Mouse (Mus musculus): Measurements from ENCODE around the gene Klf13.

Klf13 gene

DNA sequence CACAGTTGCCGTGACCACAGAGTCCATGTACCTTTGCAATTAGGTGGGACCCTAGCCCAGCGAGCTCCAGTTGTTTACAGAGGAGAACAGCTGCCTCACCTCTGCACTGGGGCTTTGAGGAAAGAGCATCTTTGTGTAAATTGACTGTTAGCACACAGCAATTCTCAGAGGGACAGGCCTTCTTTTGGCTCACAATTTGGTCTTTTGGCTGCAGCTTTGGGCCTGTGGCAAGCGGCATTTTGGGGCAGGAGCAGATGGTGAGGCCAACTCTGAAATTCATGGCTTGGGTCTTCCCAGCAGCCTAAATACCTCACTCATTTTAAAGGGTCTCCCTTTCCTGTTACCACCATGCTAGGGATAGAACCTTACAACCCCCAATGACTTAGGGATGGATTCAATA lies 10.5 kb upstream of the Klf13 start:
- DNase-seq (ENCODE audit: low spot score in 2 of 2): no peak

DNA sequence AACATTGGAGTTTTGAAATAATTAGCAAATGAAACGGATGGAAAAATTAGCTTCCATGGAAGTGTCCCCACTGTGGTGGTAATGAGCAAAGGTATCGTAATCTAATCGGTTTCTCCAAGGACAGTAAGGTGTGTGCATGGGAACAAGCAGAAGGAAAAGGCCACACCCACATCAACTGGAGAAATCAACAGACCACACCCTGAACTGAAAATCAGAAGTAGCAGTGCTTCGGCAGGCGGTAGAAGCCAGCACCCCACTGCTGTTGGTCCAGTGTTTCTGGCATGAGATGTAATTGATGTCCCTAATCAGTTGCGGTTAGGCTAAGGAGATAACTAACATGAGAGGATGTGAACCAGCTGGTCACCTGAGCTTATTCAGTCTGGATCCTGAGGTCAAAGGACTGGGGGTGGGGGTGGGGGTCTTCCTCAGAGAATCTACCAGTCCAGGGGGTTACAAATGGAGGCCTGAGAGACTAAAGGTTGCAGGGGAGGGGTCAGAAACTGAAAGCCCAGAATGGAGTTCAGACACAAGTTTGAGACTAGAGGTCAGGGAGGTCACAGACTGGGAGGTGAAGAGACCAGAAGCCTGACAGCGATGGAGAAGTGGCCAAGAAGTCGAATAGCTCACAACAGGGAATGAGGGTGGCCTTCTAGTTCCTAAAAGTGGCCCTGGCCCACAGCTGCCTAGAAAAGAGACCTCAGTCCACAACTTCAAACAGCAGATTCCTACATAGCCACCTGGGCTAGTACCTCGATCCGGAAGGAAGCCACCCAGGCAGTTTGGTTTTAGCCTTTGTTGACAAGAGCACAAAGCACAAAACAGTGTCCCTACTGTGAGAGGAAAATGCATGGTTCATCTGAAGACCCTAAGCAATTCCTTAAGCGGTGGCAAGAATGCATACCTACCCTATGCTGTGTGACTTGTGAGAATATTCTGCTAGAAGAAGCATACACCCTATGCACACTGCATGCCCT lies 9.1 kb upstream of the Klf13 start:
- no peak for DNase-seq (ENCODE audit: low spot score in 2 of 2)

- DNase-seq (ENCODE audit: low spot score in 2 of 2): no peak
These were observed 5.2 kb upstream of the Klf13 start for GRCm38 (mm10) chr7:63943946-63944345.

DNA sequence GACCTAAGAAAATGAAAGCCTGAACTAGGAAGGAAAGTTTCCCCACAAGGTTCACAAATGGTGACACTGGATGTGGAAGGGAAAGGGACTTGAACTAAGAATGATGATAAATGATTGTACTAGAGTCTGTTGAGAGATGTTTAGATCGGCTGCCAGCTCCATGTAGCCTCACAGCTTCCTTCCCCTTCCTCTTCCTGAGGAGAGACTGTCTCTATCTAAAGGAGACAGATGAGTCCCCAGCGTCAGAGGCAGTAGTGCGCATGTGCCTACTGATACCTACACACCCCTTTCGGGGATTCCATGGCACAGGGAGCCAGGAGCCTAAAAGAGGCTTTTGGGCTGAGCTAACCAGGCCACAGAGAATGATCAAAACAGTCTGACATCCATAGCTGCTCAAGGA lies 2.8 kb upstream of the Klf13 start:
- peak; percentile 34 to 62 for DNase-seq (ENCODE audit: low spot score in 2 of 2)

DNA sequence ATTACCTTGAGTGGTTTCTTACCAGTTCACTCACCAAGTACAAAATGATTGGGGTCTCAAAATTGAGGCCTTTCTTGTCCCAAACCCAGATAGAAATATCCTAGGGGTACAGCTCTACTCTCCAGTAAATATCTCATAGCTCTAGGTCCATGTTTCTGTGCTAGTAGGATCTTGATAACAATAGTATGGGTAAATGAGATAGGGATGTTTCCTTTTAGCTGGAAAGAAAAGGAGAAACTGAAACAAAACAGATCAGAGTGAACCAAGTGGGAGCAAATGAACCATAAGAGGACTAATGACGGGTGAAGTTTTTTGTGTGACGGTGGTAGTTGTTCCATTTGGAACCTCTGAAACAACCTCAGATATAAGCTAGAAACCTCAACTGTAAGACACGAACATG lies 2.3 kb upstream of the Klf13 start:
- DNase-seq (ENCODE audit: low spot score in 2 of 2): no peak

DNA sequence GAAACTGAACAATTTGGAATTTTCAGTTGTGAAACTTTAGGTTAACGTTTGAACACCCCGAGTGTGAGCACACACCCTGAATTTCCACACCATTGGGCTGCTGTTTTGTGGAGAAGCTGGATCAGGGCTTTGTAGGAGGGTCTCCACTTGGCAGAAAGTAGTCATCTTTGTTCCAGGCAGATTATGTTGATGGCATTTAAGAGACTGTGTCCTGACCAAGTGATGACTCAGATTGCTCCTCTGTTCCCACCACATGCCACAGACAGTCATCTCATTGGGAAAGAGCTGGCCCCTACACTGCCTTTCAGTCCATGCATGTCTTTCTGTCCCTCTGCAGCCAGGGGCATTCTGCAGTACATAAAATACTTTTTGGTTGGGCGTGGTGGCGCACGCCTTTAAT lies 1.6 kb upstream of the Klf13 start:
- DNase-seq (ENCODE audit: low spot score in 2 of 2): no peak

GRCm38 (mm10) chr7:63939397-63939951 lies 759 bp upstream of the Klf13 start:
- peak in 1 of 2 experiments; percentile 88 for DNase-seq (ENCODE audit: low spot score in 2 of 2)

GRCm38 (mm10) chr7:63938066-63938913 lies 425 bp downstream of the Klf13 start:
- peak; percentile 82 to 88 for DNase-seq (ENCODE audit: low spot score in 2 of 2)

DNA sequence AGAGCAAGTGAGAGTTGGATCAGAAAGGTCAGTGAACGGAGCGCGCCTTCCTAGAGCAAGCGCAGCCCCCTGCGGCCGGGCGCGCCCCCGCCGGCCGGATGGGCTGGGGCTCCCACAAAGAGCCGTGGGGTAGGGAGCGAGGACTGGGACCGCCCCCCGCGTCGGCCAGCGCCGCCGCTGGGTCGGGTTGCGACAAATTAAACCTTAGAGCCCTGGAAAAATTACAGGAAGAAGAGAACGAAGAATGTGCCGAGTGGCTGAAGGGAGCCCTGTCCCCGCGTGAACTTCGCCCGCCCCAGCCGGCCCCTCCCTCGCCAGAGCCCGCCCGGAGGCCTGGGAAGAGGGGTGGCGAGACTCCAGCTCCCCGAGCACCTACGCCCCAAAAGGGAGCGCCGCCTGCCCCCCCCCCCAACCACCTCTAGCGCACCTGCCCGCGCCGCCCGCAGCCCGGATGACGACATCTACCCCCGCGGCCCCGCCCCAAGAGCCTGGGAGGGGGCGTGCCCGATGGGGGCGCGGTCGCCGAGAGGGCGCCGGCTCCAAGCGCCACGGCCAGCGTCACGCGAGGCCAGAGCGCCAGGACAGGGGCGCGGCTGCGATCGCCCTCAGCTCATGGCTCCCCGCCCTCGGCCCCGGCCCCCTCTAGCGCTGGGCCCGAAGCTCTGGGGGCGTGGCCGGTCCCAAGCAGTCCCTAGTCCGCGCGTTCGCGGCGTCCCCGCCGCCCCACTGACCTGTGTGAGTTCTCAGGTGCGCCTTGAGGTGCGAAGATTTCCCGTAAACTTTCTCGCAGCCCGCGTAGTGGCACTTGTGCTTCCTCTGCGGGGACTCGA lies 1.3 kb downstream of the Klf13 start:
- peak; percentile 85 to 91 for DNase-seq (ENCODE audit: low spot score in 2 of 2)

DNA sequence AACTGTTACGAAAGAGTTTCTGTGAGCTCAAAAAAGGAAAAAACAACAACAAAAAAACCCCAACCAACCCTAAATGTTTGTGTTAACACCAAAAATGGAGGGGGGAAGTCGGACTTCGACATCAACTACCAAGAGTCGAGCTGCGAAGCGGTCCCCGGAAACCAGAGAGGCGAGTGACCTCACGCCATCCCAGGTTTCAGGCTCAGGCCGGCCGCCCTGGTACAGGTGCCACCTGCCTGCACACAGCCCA lies 1.8 kb downstream of the Klf13 start:
- no peak for DNase-seq (ENCODE audit: low spot score in 2 of 2)

- peak; percentile 80 to 87 for DNase-seq (ENCODE audit: low spot score in 2 of 2)
These were observed 2.3 kb downstream of the Klf13 start for GRCm38 (mm10) chr7:63936188-63936985.

DNA sequence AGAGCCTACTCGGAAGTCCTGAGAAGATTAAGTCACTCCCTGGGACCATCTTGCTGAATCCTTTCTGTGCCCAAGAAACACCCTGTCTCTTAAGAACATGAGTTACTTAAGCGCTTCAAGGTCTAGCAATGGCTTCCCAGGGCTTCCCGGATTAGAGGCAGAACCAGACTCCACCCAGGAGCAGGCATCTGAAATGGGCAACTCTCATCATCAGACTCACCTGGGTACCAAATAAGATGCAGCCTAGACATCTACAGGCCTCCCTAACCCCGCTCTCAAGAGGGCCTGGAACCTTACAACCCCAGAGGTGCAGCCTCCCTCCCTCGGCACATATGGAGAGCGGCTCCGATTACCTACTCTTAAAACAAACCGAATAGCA lies 2.9 kb downstream of the Klf13 start:
- DNase-seq (ENCODE audit: low spot score in 2 of 2): no peak

DNA sequence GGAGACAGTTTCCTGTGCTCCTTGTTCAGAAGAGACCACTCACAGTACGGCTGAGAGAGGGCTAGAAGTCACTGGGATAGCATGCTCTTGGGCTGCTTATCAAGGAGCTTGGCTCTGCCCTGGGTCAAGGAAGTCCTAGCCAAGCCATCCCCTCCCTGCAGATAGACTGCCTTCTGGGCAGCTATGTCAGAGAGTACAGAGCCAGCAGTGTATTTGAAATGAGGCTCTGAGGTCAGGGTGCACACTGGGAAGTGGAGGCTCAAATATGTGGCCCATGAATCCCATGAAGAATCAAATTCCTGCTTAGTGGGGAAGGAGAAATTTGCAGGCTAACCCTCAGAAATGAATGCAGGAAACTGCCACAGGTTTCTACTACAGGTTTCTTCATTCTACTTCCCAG lies 4.2 kb downstream of the Klf13 start:
- DNase-seq (ENCODE audit: low spot score in 2 of 2): no peak

DNA sequence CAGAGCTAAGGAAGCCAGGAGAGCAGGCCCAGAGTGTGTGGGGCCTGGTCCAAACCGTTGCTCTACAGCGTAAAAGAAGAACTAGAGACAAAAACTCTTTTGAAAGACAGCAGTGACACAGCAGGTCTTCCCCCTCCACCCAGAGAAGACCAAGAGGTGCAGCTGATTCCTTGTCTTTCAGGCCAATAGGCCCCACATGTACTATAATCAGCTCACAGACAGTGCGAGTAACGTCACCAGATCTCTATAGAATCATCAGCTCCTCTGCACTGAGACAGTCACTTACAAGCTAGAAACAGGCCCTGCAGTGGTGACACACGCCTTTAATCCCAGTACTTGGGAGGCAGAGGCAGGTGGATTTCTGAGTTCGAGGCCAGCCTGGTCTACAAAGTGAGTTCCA lies 4.8 kb downstream of the Klf13 start:
- no peak for DNase-seq (ENCODE audit: low spot score in 2 of 2)

DNA sequence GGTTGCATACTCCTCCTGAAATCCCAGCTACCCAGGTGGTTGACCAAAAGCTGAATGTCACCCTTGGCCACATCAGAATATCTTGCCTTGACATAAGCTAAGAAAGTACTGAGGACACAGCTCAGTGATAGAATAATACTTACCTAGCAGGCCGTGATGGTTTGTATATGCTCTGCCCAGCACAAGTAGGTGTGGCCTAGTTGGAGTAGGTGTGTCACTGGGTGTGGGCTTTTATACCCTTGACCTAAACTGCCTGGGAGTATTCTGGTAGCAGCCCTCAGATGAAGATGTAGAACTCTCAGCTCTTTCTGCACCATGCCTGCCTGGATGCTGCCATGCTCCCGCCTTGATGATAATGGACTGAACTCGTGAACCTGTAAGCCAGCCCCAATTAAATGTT lies 6.3 kb downstream of the Klf13 start:
- DNase-seq (ENCODE audit: low spot score in 2 of 2): no peak

GRCm38 (mm10) chr7:63930766-63931165 lies 7.9 kb downstream of the Klf13 start:
- no peak for DNase-seq (ENCODE audit: low spot score in 2 of 2)

GRCm38 (mm10) chr7:63930132-63930531 lies 8.6 kb downstream of the Klf13 start:
- DNase-seq (ENCODE audit: low spot score in 2 of 2): peak in 1 of 2 experiments; percentile 44

DNA sequence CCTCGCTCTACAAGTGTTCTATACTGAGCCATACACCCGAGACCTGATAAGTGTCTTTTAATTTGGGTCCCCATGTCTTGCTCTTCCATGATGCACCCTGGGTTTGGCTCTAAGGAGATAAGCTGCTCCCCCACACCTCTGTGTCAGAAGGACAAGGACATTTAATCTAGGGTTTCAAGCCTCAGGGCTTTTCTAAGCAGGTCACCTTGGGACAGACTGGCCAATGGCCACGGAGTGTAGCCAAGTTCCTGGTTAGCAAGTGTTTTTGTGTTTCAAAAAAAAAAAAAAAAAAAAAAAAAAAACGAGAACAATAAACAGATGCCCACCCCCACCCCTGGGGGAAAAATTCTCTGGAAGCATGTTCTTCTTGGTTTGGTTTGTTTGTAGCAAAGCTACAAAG lies 9.6 kb downstream of the Klf13 start:
- no peak for DNase-seq (ENCODE audit: low spot score in 2 of 2)

- no peak for DNase-seq (ENCODE audit: low spot score in 2 of 2)
These were observed 11.6 kb downstream of the Klf13 start for GRCm38 (mm10) chr7:63927121-63927520.

- no peak for DNase-seq (ENCODE audit: low spot score in 2 of 2)
These were observed 12.2 kb downstream of the Klf13 start for GRCm38 (mm10) chr7:63926492-63926891.
